Mouse (Mus musculus) ES-E14 (cell line): ENCODE measurements around the gene Hist1h2ah. TPM values are rescaled to one million over a fixed set of nuclear protein-coding genes. Genes with fewer than 3 reads are reported as not detected.

Experiments used
- DNase-seq: peaks from one replicate; pipeline ENCODE4 v3.0.0-alpha.2; 2013; ENCODE audit warnings: low read depth, low spot score
- H3K27ac ChIP-seq: 2 replicates; pipeline ENCODE4 v1.5.1; 2012; ENCODE audit warnings: low read depth, mild to moderate bottlenecking, low read length, moderate library complexity, mixed read lengths; ENCODE audit not compliant: poor library complexity, insufficient read depth, severe bottlenecking
- H3K36me3 ChIP-seq: 2 replicates; pipeline ENCODE4 v1.6.1; 2012; ENCODE audit warnings: mild to moderate bottlenecking, low read length, moderate library complexity, mixed read lengths; ENCODE audit not compliant: control insufficient read depth, poor library complexity, insufficient read depth, severe bottlenecking
- H3K4me1 ChIP-seq, 2 experiments: fragments of 150-350 bp in 1 of 2; sonication (generic) in 1 of 2; 2 replicates each; pipeline ENCODE4 v1.6.1; 2012; ENCODE audit warnings: low read length in 2 of 2, mild to moderate bottlenecking in 1 of 2, mixed read lengths in 1 of 2; ENCODE audit not compliant: control insufficient read depth in 2 of 2, insufficient read depth in 2 of 2, poor library complexity in 1 of 2
- H3K4me3 ChIP-seq, 2 experiments: fragments of 150-350 bp in 1 of 2; sonication (generic) in 1 of 2; 2 replicates each; pipeline ENCODE4 v1.5.1; 2012; ENCODE audit warnings: low read length in 2 of 2, low read depth in 1 of 2, mild to moderate bottlenecking in 1 of 2, mixed read lengths in 1 of 2; ENCODE audit not compliant: insufficient read depth in 1 of 2, poor library complexity in 1 of 2, severe bottlenecking in 1 of 2
- H3K9ac ChIP-seq: 2 replicates; pipeline ENCODE4 v1.6.1; 2012; ENCODE audit warnings: low read depth, mild to moderate bottlenecking, low read length, mixed read lengths; ENCODE audit not compliant: poor library complexity, insufficient read depth, severe bottlenecking
- H3K9me3 ChIP-seq: fragments of 150-350 bp; sonication (generic); 2 replicates; pipeline ENCODE4 v1.6.1; 2012; ENCODE audit warnings: low read depth, mild to moderate bottlenecking, low read length; ENCODE audit not compliant: control insufficient read depth, insufficient read depth
- CHD2 ChIP-seq: IDR thresholded peaks from 2 replicates; pipeline ENCODE4 v1.6.1; 2014; ENCODE audit warnings: mild to moderate bottlenecking, low read depth, low read length, inconsistent platforms
- HCFC1 ChIP-seq: IDR thresholded peaks from 2 replicates; pipeline ENCODE4 v1.6.1; 2012; ENCODE audit warnings: low read length, inconsistent platforms, borderline replicate concordance; ENCODE audit not compliant: insufficient read depth
- MAFK ChIP-seq: IDR thresholded peaks from 2 replicates; pipeline ENCODE4 v1.6.1; 2014; ENCODE audit warnings: mild to moderate bottlenecking, low read depth, low read length, inconsistent platforms; ENCODE audit not compliant: insufficient read depth
- ZC3H11A ChIP-seq: IDR thresholded peaks from 2 replicates; pipeline ENCODE4 v1.6.1; 2012; ENCODE audit warnings: low read depth, mild to moderate bottlenecking, inconsistent platforms, low read length, borderline replicate concordance
- ZNF384 ChIP-seq: IDR thresholded peaks from 2 replicates; pipeline ENCODE4 v1.6.1; 2012; ENCODE audit warnings: low read depth, low read length, inconsistent platforms
- in situ Hi-C, 2 experiments: fragments of 600-800 bp; cut with MboI; formaldehyde crosslinking; loops; one replicate each; pipeline ENCODE4 v1.15.1; 2025; ENCODE audit warnings: low sequenced_read_pairs in 2 of 2, inconsistent platforms in 1 of 2; ENCODE audit not compliant: unreplicated experiment in 2 of 2
- total RNA-seq: library from RNA; depleted of rRNA; stranded (reverse); fragments of 300-350 nt; gene quantifications from 2 replicates; pipeline ENCODE4 v1.2.3, GENCODE M21; 2012

Hist1h2ah gene
- total RNA-seq, 1 experiment: 1,543 TPM

- Histone ChIP-seq H3K9ac (no peak overlapping the region), H3K27ac (no peak overlapping the region), H3K4me3 (no peak overlapping the region), H3K4me1 (peaks cover 0 to 4% of the 10 kb centered on the region in 2 experiments; a peak in 1 of 4 replicates), H3K36me3 (no peaks in the 10 kb centered on the region), H3K9me3 (no peaks in the 10 kb centered on the region)
- in situ Hi-C loops: loop anchor here in 1 of 2 experiments (25.0 kb wide), 1 partner anchor 751 kb away; no protein-coding TSS in a partner anchor
- no peak for DNase-seq
- TF ChIP-seq HCFC1: no peak
- no peak for TF ChIP-seq ZNF384
- TF ChIP-seq CHD2: no peak
- TF ChIP-seq MAFK: no peak
- no peak for TF ChIP-seq ZC3H11A
These were observed 21.7 kb downstream of the Hist1h2ah start for GRCm38 (mm10) chr13:22013716-22014115.

GRCm38 (mm10) chr13:22009642-22010041 is 25.7 kb downstream of the Hist1h2ah start, which contains the start of gene Prss16:
Prss16 (minus strand) TSS chr13:22009742.
- in situ Hi-C loops: loop anchor here in 1 of 2 experiments (5.0 to 25.0 kb wide), 2 partner anchors 37 to 747 kb away; no protein-coding TSS in a partner anchor
- no peak within 1 kb of the TSS for H3K27ac ChIP-seq
- TF ChIP-seq ZC3H11A (no peak), MAFK (no peak), HCFC1 (no peak), CHD2 (no peak), ZNF384 (no peak)

GRCm38 (mm10) chr13:22008707-22009106 is 26.7 kb downstream of the Hist1h2ah start:
- in situ Hi-C loops: loop anchor here in 1 of 2 experiments (5.0 to 25.0 kb wide), 2 partner anchors 36 to 746 kb away; no protein-coding TSS in a partner anchor
- H3K4me1 ChIP-seq: no peaks in the 10 kb centered on the region
- no peaks in the 10 kb centered on the region for H3K9me3 ChIP-seq
- TF ChIP-seq ZNF384 (no peak), HCFC1 (no peak), ZC3H11A (no peak), CHD2 (no peak), MAFK (no peak)
- H3K9ac ChIP-seq: no peak overlapping the region
- H3K36me3 ChIP-seq: no peaks in the 10 kb centered on the region
- no peak overlapping the region for H3K4me3 ChIP-seq
- H3K27ac ChIP-seq: no peak overlapping the region
- no peak for DNase-seq

More at GRCm38 (mm10) chr13:22009642-22010041, 25.7 kb downstream of the Hist1h2ah start, which contains the start of gene Prss16:
- no peaks in the 10 kb centered on the region for H3K36me3 ChIP-seq
- no peak within 1 kb of the TSS for H3K9ac ChIP-seq
- no peak for DNase-seq
- no peaks in the 10 kb centered on the region for H3K9me3 ChIP-seq
- H3K4me1 ChIP-seq: peaks cover 0 to 4% of the 10 kb centered on the region in 2 experiments; a peak in 1 of 4 replicates
- H3K4me3 ChIP-seq: no peak within 1 kb of the TSS

GRCm38 (mm10) chr13:22007872-22008271 is 27.5 kb downstream of the Hist1h2ah start:
- TF ChIP-seq ZC3H11A: no peak
- no peak for TF ChIP-seq ZNF384
- TF ChIP-seq CHD2: no peak
- no peak for TF ChIP-seq MAFK
- no peak for TF ChIP-seq HCFC1
- in situ Hi-C loops: loop anchor here in 1 of 2 experiments (5.0 to 25.0 kb wide), 2 partner anchors 36 to 746 kb away; no protein-coding TSS in a partner anchor
- H3K9ac ChIP-seq: no peak overlapping the region
- no peaks in the 10 kb centered on the region for H3K4me1 ChIP-seq
- H3K4me3 ChIP-seq: no peak overlapping the region
- no peaks in the 10 kb centered on the region for H3K9me3 ChIP-seq
- DNase-seq: no peak
- H3K36me3 ChIP-seq: no peaks in the 10 kb centered on the region
- H3K27ac ChIP-seq: no peak overlapping the region

- H3K27ac ChIP-seq: no peak overlapping the region
- in situ Hi-C loops: loop anchor here in 1 of 2 experiments (5.0 to 25.0 kb wide), 2 partner anchors 35 to 745 kb away; no protein-coding TSS in a partner anchor
These were observed 28.3 kb downstream of the Hist1h2ah start for GRCm38 (mm10) chr13:22007121-22007510.

More at GRCm38 (mm10) chr13:22007121-22007510, 28.3 kb downstream of the Hist1h2ah start:
- peak overlapping the region; percentile 69 to 74 for H3K4me3 ChIP-seq
- H3K9ac ChIP-seq: peak overlapping the region; percentile 48; the same call in 1 of the 2 replicates
- no peaks in the 10 kb centered on the region for H3K9me3 ChIP-seq
- no peaks in the 10 kb centered on the region for H3K4me1 ChIP-seq
- no peak for DNase-seq
- TF ChIP-seq MAFK (no peak), HCFC1 (no peak), CHD2 (no peak), ZC3H11A (no peak)
- H3K36me3 ChIP-seq: no peaks in the 10 kb centered on the region
